Mouse (Mus musculus) left cerebral cortex, adult 18-20 months (tissue): Measurements from ENCODE around the gene Phyhipl. TPM values are rescaled to one million over a fixed set of nuclear protein-coding genes. Genes with fewer than 3 reads are reported as not detected.
A peak's percentile ranks its signal among the peaks of the same experiment; 100 is the strongest.

Experiments used
- DNase-seq, 2 experiments: peaks; one replicate each; pipeline ENCODE4 v3.0.0; 2021 to 2022; ENCODE audit warnings: low spot score in 2 of 2, mixed read lengths in 1 of 2
- total RNA-seq, 2 experiments: library from RNA; stranded (reverse); gene quantifications; 2 replicates each; pipeline ENCODE4 v1.2.3; 2021

Phyhipl gene
- total RNA-seq, 2 experiments from 2014 or later = 234 TPM

DNA sequence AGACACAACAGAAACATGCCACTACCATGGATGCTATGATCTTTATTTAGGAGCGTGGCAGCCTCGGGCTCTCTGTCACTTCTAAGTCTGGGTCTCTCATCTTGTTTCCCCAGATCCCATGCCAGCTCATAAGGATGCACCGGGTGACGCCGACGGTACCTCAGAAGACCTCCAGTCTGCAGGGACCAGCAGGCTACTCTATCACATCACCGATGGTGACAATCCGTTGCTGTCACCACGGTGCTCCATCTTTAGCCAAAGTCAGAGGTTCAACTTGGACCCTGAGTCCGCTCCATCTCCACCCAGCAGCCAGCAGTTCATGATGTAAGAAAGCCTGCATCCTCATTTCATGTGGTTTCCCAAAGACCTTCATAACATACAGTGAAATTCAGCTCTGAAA is 121.2 kb downstream of the Phyhipl start:
- no peak for DNase-seq

- DNase-seq = no peak
Measured at GRCm38 (mm10) chr10:70533986-70534385, 121.8 kb downstream of the Phyhipl start.

DNA sequence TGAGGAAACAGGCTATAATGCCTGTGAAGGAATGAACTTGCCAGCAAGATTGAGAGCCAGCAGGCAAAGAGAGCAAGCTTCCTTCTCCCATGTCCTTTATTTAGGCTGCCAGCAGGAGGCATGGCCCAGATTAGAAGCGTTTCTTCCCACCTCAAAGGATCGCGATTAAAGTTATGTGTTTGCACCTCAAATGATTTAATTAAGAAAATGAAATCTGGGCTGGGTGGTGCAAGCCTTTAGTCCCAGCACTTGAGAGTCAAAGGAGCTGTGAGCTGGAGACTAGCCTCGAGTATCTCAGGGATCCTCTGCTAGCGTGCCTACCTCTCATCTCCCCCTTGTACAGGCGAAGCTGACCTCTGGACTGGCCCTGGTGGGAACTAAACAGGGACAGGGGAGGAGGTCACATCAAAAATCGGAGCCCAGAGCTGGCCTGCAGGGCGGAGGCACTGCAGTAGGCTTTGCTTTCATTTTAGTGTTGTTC is 122.4 kb downstream of the Phyhipl start:
- no peak for DNase-seq

DNA sequence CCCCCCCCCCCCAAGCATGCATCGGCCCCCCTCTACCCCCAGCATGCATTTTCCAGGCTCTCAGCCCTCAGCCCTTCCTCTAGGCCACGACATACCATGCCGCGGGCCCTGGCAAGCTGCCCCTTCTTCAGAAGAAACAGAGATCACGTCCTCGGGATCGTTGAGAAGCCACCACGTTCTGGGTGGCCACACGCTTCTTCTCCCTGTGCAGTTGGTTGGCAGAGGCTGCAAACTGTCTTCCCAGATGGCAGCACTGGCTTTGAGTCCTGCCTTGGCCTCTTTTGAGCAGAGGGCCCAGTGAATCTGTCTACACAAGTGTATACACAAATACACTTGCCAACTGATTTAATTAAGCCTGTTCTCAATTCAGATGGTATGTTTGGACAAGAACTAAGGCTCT is 123.5 kb downstream of the Phyhipl start:
- DNase-seq = peak in 1 of 2 experiments; percentile 56

GRCm38 (mm10) chr10:70530185-70530823 is 125.5 kb downstream of the Phyhipl start:
- DNase-seq = peak in 1 of 2 experiments; percentile 57

DNA sequence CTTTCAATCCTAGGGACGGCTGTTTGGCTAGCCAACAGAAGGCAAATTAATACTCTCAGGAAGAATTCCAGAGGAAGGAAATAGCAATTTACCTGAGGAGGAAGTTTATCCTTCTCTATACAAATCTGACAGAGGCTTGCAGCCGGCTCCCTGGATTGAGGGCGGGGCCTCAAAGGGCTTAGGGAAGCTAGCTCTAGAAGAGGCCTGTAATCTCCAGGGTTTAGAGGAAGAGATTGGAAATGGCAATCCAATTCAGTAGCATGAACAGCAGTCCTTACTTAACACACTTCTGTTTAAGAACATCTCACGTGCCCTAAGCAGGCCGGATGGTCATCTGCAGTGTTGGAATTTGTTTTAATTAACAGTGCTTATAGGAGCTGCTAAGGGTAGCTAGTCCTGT is 134.4 kb downstream of the Phyhipl start:
- DNase-seq = no peak

GRCm38 (mm10) chr10:70520143-70521131 is 135.3 kb downstream of the Phyhipl start:
- DNase-seq = peak; percentile 49 to 54

DNA sequence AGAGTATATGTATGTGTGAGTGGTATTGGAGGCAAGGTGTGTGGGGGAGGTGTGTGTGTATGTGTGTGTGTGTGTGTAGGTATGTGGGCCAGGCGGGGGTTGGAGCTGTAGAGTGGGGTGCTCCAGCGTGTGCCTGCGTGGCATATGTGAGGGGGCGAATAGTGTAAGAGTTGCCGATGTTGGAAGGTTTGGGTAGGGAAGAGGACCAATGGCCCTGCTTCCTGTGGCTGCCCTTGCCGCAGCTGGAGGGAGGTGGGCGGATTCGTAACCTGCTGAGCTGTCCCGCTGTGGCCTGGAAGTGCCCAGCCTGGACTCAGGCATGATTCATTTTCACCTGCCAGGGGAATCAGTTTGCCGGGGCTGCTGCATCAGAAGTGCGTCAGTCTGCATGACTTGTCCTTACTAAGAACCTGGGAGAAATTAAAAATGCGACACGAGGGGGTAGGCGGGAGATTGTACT is 136.1 kb downstream of the Phyhipl start:
- peak; percentile 53 to 57 for DNase-seq

GRCm38 (mm10) chr10:70516661-70517060 is 139.1 kb downstream of the Phyhipl start:
- DNase-seq = no peak

- peak in 1 of 2 experiments; percentile 55 for DNase-seq
Measured at GRCm38 (mm10) chr10:70514848-70515247, 140.9 kb downstream of the Phyhipl start.

GRCm38 (mm10) chr10:70507880-70508279 is 147.9 kb downstream of the Phyhipl start:
- no peak for DNase-seq

Other genes with a start within 250 kb of the Phyhipl start
- gene Fam13c, start 215.5 kb downstream of the Phyhipl start, total RNA-seq = 10 to 100 TPM; 68.1 to 71.9 TPM